Mouse (Mus musculus) liver, postnatal 0 days (tissue): ENCODE data around the gene Ccnd3.

ENCODE experiments used
- CTCF ChIP-seq: sonication (generic); IDR thresholded peaks from 2 replicates; pipeline ENCODE4 v1.5.1; 2016; ENCODE audit warnings: antibody characterized with exemption, low read depth
- EP300 ChIP-seq: IDR thresholded peaks from 2 replicates; pipeline ENCODE4 v1.6.1; 2016; ENCODE audit warnings: antibody characterized with exemption, low read depth, mild to moderate bottlenecking

GRCm38 (mm10) chr17:47511111-47512020, 6.5 kb downstream of the Ccnd3 start:
- TF ChIP-seq CTCF, result peak; percentile 99
- TF ChIP-seq EP300, result peak; percentile 90
